Mouse (Mus musculus): Measurements from ENCODE around the gene Dhcr7.

GRCm38 (mm10) chr7:143848768-143849482, 26.0 kb downstream of the Dhcr7 start:
- no peak for TF ChIP-seq CTCF (IDR thresholded peaks at IDR 0.05)
- no peak for TF ChIP-seq EP300 (IDR thresholded peaks at IDR 0.05)

Data from lung, postnatal 0 days (tissue).